Mouse (Mus musculus) spleen, adult 18-20 months (tissue): ENCODE measurements around the gene Rcn3.
"Not testable (repeated sequence)": the region's sequence is repeated elsewhere in the genome, so short reads cannot be mapped to it uniquely, and the experiment has no call there.

Experiments used
- DNase-seq, 2 experiments: peaks; one replicate each; pipeline ENCODE4 v3.0.0; 2022; ENCODE audit warnings: mixed read lengths in 2 of 2

Gene Rcn3

DNA sequence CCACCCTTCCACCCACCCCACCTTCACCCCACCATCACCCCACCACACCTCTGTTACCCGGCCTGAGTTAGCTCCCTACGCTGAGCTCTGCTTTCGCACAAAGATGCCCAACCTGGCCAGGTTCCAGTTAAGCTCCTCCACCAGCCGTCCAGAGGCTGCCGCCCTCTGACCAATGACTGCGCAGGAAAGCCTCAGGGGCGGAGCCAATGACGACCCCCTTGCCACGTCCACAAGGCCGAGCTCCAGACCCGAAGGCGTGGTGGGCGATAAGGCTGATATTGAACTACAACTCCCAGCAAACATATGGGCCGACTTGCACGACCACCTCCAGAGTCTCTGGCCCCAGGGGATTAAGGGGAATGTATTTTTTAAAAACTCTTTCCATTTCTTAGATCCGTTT, at the start of gene Rcn3:
Gene Rcn3, minus strand, starts transcription at position 174 of the 400 bp plus-strand sequence.
- DNase-seq = no peak

DNA sequence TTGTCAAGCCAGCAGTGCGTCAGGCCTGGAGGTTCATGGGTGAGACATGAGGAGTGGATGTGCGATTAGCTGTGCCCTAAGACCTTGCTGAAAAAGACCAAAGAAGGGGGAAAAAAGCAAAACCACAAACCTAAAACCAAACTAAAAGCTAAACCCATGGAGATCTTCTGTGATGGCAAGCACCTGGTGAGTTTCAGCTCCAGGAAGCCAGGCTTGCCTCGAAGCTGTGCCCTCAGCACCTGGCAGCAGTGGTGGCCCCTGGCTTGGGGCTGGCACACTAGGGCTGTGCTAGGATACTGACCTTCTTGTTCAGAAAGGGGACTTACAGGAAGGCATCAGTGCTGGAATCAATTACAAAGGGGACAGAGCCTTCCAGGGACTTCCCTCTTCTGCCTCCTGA, 49.3 kb upstream of the Rcn3 start:
- no peak for DNase-seq

DNA sequence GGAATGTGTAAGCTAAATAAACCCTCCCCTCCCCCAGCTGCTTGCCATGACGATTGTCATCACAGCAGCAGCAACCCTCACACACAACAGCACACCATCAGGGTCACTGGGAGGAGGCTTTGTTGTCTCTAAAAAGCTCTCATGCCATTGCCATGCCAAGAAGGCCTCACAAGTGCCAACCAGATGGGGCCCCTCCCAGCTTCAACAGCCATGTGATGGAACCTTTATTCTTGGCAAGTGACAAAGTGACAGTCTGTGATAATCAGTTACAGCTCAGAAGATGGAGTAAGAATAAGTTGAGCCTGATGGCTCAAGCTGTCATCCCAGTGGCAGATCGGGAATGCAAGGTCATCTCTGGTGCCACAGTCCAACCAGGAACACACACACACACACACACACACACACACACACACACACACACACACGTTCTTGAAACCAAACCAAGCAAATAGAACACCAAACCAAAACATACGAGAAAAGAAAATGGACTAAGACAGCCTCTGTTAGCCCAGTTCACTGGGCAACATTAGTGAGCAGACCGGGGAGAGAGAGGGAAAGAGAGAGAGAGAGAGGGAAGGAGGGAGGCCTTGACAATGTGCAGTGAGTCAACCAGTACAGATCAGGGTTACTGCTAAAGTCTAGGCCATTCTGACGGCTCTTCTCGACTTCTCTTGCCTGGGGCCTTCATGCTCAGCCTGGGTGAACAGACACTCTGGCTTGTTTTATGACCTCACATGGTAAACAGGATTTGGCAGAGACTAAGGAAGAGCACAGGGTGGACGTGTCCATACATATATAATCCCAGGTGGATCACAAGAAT, 48.1 kb upstream of the Rcn3 start:
- DNase-seq = no peak

DNA sequence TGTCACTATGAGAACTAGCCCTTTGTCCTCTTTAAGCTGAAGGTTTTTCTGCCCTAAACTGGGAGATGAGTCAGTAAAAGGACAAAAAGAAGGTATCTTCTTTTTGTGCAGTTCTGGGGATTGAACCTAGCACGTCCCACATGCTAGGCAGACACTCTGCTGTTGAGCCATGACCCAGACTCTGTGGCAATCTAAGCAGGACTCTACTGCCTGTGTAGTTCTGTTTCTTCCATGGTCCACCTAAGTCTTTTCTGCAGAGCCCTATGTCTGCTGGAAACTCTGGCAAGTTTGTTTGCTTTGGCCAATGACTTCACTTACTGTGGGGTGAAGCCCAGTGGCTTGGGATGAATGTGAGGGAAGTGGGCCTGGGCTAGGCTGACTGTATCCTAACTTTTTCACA, 46.4 kb upstream of the Rcn3 start:
- no peak for DNase-seq

DNA sequence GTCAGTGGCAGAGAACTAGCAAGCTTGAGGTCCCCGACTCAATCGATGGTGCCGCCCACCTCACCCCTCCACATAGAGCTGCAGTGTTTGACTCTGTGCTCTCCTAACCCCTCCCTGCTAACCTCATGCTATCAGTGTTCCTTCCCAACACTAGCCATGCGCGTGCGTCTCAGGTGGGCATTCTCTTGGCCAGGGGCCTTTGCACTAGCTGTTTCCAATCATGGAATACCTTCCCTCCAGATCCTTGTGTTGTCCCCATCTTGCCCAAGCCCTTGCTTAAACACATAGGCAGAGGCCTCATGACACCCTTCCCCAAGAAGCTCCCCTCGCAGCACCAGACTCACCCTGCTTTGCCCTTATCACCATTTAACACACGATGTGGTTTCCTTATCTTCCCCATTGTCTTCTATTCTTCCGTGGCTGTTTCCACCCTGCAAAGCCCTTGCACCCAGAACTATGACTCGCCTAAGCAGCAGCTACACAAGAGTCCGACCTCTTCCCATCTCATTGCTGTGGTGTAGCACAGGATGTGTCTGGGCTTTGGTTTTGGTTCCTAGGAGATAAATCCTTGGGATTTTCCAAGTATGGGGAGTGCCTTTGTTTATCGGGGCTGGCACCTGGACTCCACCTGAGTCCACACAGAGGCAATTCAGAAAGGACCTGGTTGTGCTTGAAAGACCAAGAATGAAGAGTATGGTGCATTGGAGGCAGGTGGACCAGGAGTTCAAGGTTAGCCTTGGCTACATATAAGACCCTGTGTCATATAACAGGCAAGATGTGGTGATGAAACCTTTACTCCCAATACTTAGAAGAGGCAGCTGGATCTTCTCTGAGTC, 45.4 kb upstream of the Rcn3 start:
- DNase-seq = no peak

DNA sequence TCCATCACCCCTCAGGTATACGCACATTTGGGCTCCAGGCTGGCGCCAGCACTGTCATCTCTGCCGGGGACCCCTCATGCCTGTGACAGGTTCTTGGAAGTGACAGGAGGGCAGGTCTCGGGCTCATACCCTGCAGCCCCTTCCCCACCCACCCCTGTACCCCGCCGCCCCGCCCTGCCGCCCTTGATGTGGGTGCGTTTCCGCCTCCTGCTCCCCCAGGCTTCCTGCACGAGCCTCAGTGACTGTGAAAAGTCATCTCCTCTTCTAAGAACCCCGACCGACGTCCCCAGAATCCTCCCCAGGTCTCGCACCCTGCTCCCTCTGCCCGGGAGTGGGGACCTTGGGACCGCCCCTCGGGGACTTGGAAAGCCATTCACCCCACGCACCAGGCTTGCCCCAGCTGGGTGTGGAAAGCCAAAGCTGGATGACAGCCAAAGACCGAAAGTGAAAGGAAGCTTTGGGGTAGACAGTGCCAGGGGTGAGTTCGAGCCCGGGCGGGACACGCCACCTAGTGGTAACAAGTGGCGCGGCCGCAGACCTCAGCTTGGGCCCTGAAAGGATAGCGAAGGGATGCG, 44.1 kb upstream of the Rcn3 start, which contains the start of the genes Gm45713 and Flt3l:
Gene Gm45713, minus strand, starts transcription at position 239 of the 575 bp plus-strand sequence.
Gene Flt3l, minus strand, starts transcription at position 440 of the 575 bp plus-strand sequence.
- peak; percentile 82 to 91 for DNase-seq

DNA sequence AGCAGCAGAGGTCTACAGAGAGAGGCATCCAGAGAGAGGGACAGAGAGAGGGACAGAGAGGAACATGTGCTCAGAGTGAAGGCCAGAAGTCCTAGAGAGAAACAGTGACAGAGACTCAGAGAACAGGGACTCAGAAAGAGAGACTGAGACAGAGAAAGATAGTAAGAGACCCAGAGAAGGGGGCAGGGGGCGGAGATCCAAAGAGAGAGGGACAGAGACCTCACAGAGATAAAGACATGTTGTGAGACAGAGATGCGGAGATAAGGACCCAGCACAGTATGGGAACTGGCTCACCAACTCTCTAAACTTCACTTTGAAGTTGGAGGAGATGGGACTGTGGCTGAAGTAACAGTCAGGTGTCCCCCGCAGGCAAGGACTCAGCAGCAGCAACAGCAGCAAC, 43.3 kb upstream of the Rcn3 start:
- no peak for DNase-seq

DNA sequence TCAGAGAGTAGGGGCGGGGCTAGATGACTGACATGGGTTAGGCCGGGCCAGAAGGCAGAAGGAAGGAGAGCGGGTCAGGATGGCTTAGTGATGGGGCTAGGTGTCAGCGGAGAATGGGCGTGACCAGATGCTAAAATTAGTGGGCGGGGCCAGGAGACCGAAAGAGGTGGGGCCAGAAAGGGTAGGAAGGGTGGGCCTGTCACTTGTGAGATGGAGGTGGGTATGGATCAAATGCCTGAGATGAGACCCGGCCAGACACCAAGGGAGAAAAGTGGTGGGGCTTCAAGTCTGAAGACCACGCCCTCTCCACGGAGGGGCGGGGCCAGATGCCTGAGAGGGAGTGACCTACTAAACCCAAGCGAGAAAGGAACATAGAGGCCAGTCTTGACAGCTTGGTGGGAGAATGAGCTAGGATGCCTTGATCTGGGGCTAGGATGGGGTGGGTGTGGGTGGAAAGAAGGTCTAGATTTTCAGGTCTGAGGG, 42.6 kb upstream of the Rcn3 start:
- DNase-seq = no peak

DNA sequence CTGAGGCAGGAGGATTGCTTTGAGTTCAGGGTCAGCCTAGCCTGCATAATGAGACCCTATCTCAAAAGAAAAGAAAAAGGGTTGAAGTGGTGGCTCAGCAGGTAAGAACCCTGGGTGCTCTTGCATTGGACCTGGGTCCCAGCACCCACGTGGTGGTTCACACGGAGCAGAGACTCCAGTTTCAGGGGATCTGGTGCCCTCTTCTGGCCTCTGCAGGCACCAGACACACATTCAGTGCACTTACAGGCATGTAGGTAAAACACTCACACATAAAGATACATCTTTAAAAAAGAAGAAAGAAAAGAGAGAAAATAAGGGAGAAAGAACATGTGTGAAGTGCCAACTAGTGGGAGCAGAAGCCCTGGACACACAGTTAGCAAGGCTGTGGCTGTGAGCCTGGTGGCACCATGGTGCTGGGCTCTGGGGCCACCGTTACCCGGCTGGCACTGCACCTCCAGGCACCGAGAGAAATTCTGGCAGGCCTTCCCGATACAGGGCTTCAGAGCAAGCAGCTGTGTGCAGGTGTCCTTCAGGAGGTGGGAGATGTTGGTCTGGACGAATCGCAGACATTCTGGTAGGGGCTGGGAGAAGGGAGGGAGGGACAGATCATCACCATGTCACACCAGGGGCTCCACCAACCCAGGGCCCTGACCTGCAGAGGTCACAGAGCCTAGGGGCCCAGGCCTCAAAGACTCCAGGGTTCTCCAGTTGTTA, 41.6 kb upstream of the Rcn3 start:
- DNase-seq = no peak

DNA sequence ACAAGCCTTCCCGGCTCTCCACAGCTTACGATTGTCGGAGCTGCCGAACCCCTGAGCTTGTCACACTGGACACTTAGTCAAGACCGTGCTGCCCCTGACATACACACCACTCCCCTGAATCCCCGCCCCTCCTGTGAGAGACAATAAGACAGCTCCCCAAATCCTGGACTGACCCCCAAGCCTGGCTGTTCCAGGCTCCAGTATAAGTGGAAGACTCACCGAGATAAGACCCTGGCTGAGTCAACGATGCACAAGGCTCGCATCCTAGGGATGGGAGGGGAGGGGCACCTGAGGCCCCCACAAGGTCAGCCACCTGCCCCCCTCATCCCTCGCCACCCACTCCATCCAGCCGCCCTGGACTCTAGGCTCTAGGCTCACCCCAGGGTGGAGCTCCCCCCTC, 39.8 kb upstream of the Rcn3 start:
- no peak for DNase-seq

DNA sequence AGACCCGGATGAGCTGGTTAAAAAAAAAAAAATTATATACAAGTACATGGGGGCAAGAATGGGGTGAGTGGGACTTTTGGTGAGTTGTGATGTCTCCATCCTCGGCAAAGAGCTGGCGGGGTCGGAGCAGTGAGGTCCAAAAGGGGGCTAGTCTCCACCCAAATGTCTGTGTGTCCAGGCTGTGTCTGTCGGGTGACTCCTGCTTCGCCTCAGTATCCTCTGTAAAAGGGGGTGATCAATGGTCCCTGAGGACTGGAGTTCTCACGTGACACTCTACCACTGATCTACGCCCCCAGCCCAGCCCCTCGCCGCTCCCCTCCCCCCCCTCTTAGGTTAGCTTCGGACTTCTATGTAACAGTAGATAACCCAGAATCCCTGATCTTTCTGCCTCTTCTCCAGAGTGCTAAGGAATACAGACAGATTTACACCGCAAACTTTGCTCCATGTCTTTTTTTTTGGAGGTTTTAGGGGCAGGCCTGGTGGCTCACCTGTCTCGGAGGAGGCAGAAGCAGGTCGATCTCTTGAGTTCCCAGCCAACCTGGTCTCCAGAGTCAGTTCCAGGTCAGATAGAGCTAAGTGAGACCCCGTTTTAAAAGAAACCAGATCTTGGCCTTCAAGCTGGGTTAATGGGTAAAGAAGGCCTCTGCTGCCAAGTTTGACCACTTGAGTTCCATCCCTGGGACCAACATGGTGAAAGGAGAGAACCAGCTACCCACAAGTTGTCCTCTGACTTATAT, 37.9 kb upstream of the Rcn3 start:
- no peak for DNase-seq

DNA sequence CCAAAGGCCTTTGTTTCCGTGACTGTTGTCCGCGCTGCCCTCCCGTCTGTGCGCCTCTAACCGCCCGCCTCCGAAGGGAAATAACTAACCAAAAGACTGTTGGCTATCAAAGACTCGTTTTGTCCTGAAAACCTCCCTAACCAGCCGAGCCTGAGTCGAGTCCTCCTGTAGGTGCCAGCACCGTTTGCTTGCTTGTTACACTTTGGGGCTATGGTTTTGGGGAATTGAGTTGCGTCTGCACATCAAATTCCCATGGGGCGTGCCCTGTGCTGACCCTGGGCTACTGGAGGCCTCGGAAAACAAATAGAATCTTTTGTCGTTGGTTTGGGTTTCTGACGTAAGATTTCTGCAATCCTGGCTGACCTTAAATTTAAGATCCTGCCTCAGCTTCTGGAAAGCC, 37.3 kb upstream of the Rcn3 start:
- no peak for DNase-seq

DNA sequence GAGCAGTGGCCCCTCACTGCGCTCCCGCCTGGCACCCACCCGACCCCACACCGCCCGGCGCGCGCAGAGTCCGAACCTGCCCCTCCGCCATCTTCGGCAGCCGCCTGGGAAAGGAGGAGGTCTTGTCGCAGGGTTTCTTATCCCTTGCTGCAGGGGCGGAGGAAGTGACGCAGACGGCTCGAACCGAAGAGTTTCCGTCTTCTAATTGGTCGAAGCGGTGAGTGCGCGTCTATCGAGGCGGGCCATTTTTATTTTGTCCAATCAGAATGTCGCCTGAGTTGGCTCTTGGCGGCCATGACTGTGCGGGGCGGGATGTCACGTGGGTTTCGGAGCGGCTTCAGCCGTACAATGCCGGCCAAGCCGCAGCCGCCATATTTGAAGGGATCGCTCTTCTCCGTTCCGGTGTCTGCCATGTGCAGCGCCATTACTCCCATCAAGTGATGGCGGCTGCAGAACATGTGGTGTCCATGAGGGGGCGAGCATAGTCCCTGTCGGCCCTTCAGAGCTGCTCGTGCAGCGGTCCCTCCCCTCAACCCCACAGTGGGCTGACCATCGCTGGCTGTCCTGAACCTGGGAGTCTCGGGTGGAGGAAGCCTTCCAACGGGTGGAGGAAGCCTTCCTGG, 36.7 kb upstream of the Rcn3 start, which contains the start of gene Rpl13a:
Gene Rpl13a, minus strand, starts transcription at position 138 of the 623 bp plus-strand sequence.
- DNase-seq = peak; percentile 95 to 97

DNA sequence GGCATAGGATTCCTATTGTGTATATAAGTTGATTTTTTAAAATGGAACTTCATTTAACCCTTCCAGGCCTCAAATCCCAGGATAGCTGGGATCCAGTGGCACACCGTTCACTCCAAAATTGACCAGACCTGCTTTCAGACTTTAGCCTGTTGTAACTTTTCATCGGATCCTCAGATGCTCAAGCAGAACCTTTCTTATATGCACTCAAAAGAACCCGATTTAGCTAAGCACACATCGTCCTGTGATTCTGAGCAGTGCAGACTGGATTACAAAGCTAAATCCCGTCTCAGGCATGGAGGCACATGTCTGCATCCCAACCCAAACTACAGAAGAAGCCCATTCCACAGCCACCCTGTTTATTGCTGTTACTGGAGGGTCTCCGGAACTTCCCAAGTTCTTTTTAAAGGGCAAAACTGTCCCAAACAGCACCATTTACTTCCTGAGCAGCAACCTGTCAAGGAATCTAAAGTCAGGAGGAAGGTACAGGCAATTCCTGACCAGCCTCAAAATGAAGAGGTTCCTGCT, 35.7 kb upstream of the Rcn3 start:
- DNase-seq = no peak

DNA sequence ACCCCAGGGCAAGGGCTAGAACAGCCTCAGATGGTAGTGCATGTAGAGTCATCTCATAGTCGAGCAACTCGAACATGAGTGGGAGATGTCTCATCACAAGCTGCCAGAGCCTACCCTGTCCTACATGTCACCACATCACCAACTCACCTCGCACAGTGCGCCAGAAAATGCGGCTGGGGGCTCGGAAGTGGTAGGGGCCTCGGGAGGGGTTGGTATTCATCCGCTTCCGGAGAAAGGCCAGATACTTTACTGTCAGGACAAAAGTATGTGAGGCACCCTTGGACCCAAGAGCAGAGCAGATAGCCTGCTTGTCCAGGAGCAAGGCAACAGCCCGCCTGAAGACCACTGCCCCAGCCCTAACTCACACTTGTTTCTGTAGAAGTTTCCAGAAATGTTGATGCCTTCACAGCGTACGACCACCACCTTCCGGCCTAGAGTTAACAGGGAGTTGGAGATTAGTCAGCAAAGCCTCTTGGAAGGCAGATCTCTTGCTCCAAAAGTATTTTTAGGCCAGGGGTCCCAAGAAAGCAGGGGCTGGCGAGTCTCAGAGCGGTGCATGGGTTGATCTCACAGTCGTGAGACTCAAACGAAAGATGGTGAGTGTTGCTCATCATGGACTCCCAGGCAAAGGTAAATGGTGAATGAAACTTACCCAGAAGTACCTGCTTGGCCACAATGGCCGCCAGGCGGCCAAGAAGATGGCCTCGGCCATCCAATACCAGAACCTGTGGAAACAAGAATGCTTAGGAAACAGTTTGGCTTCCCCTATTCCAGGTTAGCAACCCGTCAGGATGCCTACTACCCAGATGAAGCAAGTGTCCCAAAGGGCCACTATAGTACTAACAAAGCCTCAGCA, 35.1 kb upstream of the Rcn3 start:
- no peak for DNase-seq

DNA sequence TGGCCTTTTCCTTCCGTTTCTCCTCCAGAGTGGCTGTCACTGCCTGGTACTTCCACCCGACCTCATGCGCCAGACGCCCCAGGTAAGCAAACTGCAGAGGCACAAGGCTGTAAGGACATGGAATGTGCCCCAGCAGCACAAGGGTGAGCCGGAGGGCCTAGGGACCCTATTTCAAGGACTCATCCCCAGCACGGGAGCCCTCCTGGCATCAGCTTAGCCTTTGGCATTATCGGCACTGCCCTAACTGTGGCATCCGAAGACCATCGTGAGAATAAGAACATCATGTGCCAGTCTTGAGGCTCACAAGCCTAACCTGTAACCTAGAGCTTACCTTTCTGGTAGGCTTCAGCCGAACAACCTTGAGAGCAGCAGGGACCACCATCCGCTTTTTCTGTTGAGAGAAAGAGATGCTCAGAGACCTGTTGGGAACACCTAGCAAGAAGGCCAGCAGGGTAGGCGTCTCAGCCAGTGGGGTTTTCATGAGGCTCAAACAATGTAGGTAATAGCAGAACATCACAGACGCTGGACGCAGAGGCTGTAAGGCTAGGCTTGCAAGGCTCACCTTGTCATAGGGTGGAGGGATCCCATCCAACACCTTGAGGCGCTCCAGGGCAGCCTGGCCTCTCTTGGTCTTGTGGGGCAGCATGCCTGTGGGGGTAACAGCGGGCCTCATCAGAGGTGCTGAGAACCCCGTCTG, 34.3 kb upstream of the Rcn3 start:
- no peak for DNase-seq

DNA sequence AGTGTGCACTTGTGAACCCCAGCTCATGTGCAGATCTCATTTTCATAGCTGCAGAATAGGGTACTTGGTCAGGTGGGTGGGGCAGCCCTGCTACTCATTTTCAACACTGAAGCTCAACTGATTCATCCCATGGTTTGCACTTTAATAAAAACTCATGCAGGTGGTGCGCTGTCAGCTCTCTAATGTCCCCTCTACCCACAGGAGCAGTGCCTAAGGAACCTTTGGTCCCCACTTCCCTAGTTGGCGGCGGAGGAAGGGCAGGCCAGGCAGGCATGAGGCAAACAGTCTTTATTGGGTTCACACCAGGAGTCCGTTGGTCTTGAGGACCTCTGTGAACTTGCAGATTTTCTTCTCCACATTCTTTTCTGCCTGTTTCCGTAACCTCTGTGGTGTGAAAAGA, 33.6 kb upstream of the Rcn3 start:
- DNase-seq = not testable (repeated sequence)

DNA sequence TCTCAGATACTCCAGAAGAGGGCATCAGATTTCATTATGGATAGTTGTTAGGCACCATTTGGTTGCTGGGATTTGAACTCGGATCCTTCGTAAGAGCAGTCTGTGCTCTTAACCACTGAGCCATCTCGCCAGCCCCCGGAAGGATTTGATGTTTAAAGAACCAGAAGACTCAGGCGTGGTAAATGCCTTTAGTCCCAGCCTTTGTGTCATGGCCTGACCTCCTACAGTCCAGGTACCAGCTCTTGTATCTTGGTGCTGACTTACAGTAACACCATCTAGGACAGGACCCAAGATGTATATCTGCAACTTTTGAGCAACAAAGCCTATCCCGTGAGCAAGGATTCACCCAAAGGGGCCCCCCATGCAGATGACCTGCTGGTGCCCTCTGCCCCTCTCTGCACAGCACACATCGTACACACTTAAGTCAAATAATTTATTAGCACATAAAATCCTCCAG, 33.2 kb upstream of the Rcn3 start:
- no peak for DNase-seq
